Mouse (Mus musculus): ENCODE results near the gene Scp2. TPM values are rescaled to one million over a fixed set of nuclear protein-coding genes. Genes with fewer than 3 reads are reported as not detected.

The Scp2 gene
- total RNA-seq, 1 experiment: 65.9 TPM

DNA sequence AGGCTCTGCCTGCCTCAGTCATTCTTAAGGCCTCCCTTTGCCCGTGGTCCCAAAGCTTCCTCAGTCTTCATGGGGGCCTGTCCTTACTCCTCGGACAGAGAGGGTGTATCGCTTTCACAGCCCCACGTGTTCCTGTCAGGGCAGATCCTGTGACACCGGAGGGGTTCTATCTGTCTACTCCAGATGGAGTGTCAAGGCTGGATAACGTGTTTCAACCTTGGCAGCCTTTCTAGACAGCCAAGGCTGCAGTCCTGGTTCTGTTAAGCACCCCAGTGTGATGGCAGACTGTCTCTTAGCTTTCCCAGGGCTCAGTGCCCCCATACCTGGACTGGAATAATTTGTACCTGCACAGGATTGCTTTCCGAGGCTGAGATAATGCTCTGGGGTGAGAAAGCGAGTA, 136.3 kb downstream of the Scp2 start:
- TF ChIP-seq MAFK (IDR thresholded peaks at IDR 0.05; ENCODE audit: insufficient read depth, low read depth, low read length): no peak
- no peak for TF ChIP-seq ZNF384 (IDR thresholded peaks at IDR 0.05; ENCODE audit: low read depth, low read length)
- TF ChIP-seq HCFC1 (IDR thresholded peaks at IDR 0.05; ENCODE audit: borderline replicate concordance, insufficient read depth, low read length): no peak
- no peak for TF ChIP-seq CHD2 (IDR thresholded peaks at IDR 0.05; ENCODE audit: low read depth, low read length)
- no peak for TF ChIP-seq ZC3H11A (IDR thresholded peaks at IDR 0.05; ENCODE audit: borderline replicate concordance, low read depth, low read length)
- in situ Hi-C loops (cut with MboI; ENCODE audit: low sequenced_read_pairs in 2 of 2, unreplicated experiment in 2 of 2): no loop called here
- no peak overlapping the region for H3K4me3 ChIP-seq (ENCODE audit: insufficient read depth in 1 of 2, low read depth in 1 of 2, low read length in 2 of 2, poor library complexity in 1 of 2, severe bottlenecking in 1 of 2)

DNA sequence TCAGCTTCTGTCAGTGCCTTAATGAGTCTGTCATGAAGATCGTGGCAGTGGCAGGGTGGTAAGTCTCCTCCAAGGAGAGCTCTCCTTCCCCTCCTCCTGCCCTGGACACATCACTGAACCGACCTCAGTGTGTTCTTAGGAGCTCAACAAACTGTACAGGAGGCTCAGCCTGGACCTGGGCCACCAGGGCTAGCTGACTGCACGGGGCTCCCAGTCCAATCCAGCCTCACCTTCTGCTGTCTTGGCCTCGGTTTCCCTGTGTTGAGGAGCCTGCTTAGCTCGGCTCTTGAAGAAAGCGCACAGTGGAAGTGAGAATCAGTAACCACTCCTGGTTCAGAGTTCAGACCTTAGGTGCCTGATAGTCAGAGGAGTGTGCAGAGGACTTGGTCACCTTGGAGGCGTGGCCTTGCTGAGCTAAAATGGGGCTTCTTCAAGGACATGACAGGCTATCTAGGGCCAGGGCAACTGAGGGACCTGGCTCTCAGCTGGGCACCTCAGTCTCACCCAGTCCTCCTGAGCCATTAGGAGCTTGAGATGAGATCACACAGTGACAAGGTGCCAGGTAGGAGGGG, 137.2 kb downstream of the Scp2 start:
- TF ChIP-seq MAFK (IDR thresholded peaks at IDR 0.05; ENCODE audit: insufficient read depth, low read depth, low read length): no peak
- no peak for TF ChIP-seq ZC3H11A (IDR thresholded peaks at IDR 0.05; ENCODE audit: borderline replicate concordance, low read depth, low read length)
- TF ChIP-seq HCFC1 (IDR thresholded peaks at IDR 0.05; ENCODE audit: borderline replicate concordance, insufficient read depth, low read length): no peak
- TF ChIP-seq ZNF384 (IDR thresholded peaks at IDR 0.05; ENCODE audit: low read depth, low read length): no peak
- TF ChIP-seq CHD2 (IDR thresholded peaks at IDR 0.05; ENCODE audit: low read depth, low read length): no peak
- Histone ChIP-seq H3K36me3 (ENCODE audit: control insufficient read depth, insufficient read depth, low read length, poor library complexity, severe bottlenecking) (no peaks in the 10 kb centered on the region), H3K4me3 (ENCODE audit: insufficient read depth in 1 of 2, low read depth in 1 of 2, low read length in 2 of 2, poor library complexity in 1 of 2, severe bottlenecking in 1 of 2) (no peak overlapping the region), H3K27ac (ENCODE audit: insufficient read depth, low read depth, low read length, poor library complexity, severe bottlenecking) (no peak overlapping the region), H3K9me3 (ENCODE audit: control insufficient read depth, insufficient read depth, low read depth, low read length) (no peaks in the 10 kb centered on the region), H3K9ac (ENCODE audit: insufficient read depth, low read depth, low read length, poor library complexity, severe bottlenecking) (no peak overlapping the region), H3K4me1 (ENCODE audit: control insufficient read depth in 2 of 2, insufficient read depth in 2 of 2, low read length in 2 of 2, poor library complexity in 1 of 2) (no peaks in the 10 kb centered on the region)
- in situ Hi-C loops (cut with MboI; ENCODE audit: low sequenced_read_pairs in 2 of 2, unreplicated experiment in 2 of 2): no loop called here
- no peak for DNase-seq (ENCODE audit: low read depth, low spot score)

More for the DNA sequence above, 136.3 kb downstream of the Scp2 start:
- H3K9me3 ChIP-seq (ENCODE audit: control insufficient read depth, insufficient read depth, low read depth, low read length): no peaks in the 10 kb centered on the region
- DNase-seq (ENCODE audit: low read depth, low spot score): no peak
- no peaks in the 10 kb centered on the region for H3K4me1 ChIP-seq (ENCODE audit: control insufficient read depth in 2 of 2, insufficient read depth in 2 of 2, low read length in 2 of 2, poor library complexity in 1 of 2)
- H3K27ac ChIP-seq (ENCODE audit: insufficient read depth, low read depth, low read length, poor library complexity, severe bottlenecking): no peak overlapping the region
- no peaks in the 10 kb centered on the region for H3K36me3 ChIP-seq (ENCODE audit: control insufficient read depth, insufficient read depth, low read length, poor library complexity, severe bottlenecking)
- no peak overlapping the region for H3K9ac ChIP-seq (ENCODE audit: insufficient read depth, low read depth, low read length, poor library complexity, severe bottlenecking)

DNA sequence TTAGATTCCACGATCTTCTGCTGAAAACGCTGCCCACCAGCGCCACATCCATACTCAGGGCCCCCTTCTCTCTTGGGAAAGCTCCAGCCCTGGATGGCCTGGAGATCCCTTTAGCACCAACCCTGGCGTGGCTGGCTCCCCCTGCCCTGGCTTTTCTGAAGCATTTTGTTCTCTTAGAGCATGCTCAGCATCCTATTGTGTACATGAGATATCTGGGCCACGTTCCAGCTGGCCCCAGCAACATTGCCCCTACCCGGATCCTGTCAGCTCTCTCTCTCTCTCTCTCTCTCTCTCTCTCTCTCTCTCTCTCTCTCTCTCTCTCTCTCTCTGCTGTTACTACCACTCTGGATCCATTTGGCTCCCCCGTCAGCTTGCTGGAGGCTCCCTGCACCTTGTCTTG, 139.5 kb downstream of the Scp2 start:
- peaks cover 0 to 4% of the 10 kb centered on the region in 2 experiments; a peak in 1 of 4 replicates for H3K4me1 ChIP-seq (ENCODE audit: control insufficient read depth in 2 of 2, insufficient read depth in 2 of 2, low read length in 2 of 2, poor library complexity in 1 of 2)
- TF ChIP-seq ZC3H11A (IDR thresholded peaks at IDR 0.05; ENCODE audit: borderline replicate concordance, low read depth, low read length): no peak
- no peak for TF ChIP-seq CHD2 (IDR thresholded peaks at IDR 0.05; ENCODE audit: low read depth, low read length)
- TF ChIP-seq ZNF384 (IDR thresholded peaks at IDR 0.05; ENCODE audit: low read depth, low read length): no peak
- no peak for TF ChIP-seq MAFK (IDR thresholded peaks at IDR 0.05; ENCODE audit: insufficient read depth, low read depth, low read length)
- TF ChIP-seq HCFC1 (IDR thresholded peaks at IDR 0.05; ENCODE audit: borderline replicate concordance, insufficient read depth, low read length): no peak
- no peak overlapping the region for H3K9ac ChIP-seq (ENCODE audit: insufficient read depth, low read depth, low read length, poor library complexity, severe bottlenecking)
- in situ Hi-C loops (cut with MboI; ENCODE audit: low sequenced_read_pairs in 2 of 2, unreplicated experiment in 2 of 2): no loop called here
- H3K27ac ChIP-seq (ENCODE audit: insufficient read depth, low read depth, low read length, poor library complexity, severe bottlenecking): no peak overlapping the region
- no peaks in the 10 kb centered on the region for H3K36me3 ChIP-seq (ENCODE audit: control insufficient read depth, insufficient read depth, low read length, poor library complexity, severe bottlenecking)
- no peak for DNase-seq (ENCODE audit: low read depth, low spot score)
- no peaks in the 10 kb centered on the region for H3K9me3 ChIP-seq (ENCODE audit: control insufficient read depth, insufficient read depth, low read depth, low read length)
- no peak overlapping the region for H3K4me3 ChIP-seq (ENCODE audit: insufficient read depth in 1 of 2, low read depth in 1 of 2, low read length in 2 of 2, poor library complexity in 1 of 2, severe bottlenecking in 1 of 2)

DNA sequence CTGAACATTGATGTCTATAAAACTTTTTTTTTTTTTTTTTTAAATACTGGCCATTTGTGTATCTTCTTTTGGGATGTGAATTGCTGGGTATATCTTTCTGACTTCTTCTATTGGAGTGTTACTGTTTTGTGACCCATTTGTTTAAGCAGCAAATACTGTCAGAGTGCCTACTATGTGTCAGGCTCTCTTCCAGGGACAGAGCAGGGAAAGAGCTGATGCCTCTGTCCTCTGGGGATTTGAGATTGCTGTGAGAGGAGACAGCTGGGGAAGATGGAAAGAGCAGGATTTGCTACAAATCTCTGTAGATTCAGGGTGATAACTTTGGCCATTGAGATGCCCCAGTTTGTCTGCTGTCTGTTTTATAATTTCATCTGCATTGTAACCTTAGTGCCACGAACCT, 145.4 kb downstream of the Scp2 start:
- Histone ChIP-seq H3K9me3 (ENCODE audit: control insufficient read depth, insufficient read depth, low read depth, low read length) (no peaks in the 10 kb centered on the region), H3K27ac (ENCODE audit: insufficient read depth, low read depth, low read length, poor library complexity, severe bottlenecking) (no peak overlapping the region), H3K36me3 (ENCODE audit: control insufficient read depth, insufficient read depth, low read length, poor library complexity, severe bottlenecking) (no peaks in the 10 kb centered on the region), H3K9ac (ENCODE audit: insufficient read depth, low read depth, low read length, poor library complexity, severe bottlenecking) (no peak overlapping the region), H3K4me3 (ENCODE audit: insufficient read depth in 1 of 2, low read depth in 1 of 2, low read length in 2 of 2, poor library complexity in 1 of 2, severe bottlenecking in 1 of 2) (no peak overlapping the region), H3K4me1 (ENCODE audit: control insufficient read depth in 2 of 2, insufficient read depth in 2 of 2, low read length in 2 of 2, poor library complexity in 1 of 2) (peaks cover 2 to 7% of the 10 kb centered on the region in 2 experiments; a peak in 2 of 4 replicates)
- in situ Hi-C loops (cut with MboI; ENCODE audit: low sequenced_read_pairs in 2 of 2, unreplicated experiment in 2 of 2): no loop called here
- DNase-seq (ENCODE audit: low read depth, low spot score): no peak
- no peak for TF ChIP-seq MAFK (IDR thresholded peaks at IDR 0.05; ENCODE audit: insufficient read depth, low read depth, low read length)
- no peak for TF ChIP-seq ZC3H11A (IDR thresholded peaks at IDR 0.05; ENCODE audit: borderline replicate concordance, low read depth, low read length)
- TF ChIP-seq HCFC1 (IDR thresholded peaks at IDR 0.05; ENCODE audit: borderline replicate concordance, insufficient read depth, low read length): no peak
- TF ChIP-seq ZNF384 (IDR thresholded peaks at IDR 0.05; ENCODE audit: low read depth, low read length): no peak
- TF ChIP-seq CHD2 (IDR thresholded peaks at IDR 0.05; ENCODE audit: low read depth, low read length): no peak

Data from ES-E14 (cell line).